Mouse (Mus musculus) heart, postnatal 14 days (tissue): Measurements from ENCODE around the gene Zgpat. TPM values are rescaled to one million over a fixed set of nuclear protein-coding genes. Genes with fewer than 3 reads are reported as not detected.

Source experiments
- DNase-seq, 2 experiments: peaks; one replicate each; pipeline ENCODE4 v3.0.0; 2021 to 2022
- intact Hi-C: fragments of 180-260 bp; cut with DNase I; formaldehyde crosslinking; loops from one replicate; pipeline ENCODE4 v1.15.1; 2025
- total RNA-seq, 2 experiments: library from RNA; stranded (reverse); gene quantifications; 2 replicates each; pipeline ENCODE4 v1.2.3; 2021

Zgpat gene
- total RNA-seq, 2 experiments from 2014 or later, result 21.0 to 21.4 TPM

DNA sequence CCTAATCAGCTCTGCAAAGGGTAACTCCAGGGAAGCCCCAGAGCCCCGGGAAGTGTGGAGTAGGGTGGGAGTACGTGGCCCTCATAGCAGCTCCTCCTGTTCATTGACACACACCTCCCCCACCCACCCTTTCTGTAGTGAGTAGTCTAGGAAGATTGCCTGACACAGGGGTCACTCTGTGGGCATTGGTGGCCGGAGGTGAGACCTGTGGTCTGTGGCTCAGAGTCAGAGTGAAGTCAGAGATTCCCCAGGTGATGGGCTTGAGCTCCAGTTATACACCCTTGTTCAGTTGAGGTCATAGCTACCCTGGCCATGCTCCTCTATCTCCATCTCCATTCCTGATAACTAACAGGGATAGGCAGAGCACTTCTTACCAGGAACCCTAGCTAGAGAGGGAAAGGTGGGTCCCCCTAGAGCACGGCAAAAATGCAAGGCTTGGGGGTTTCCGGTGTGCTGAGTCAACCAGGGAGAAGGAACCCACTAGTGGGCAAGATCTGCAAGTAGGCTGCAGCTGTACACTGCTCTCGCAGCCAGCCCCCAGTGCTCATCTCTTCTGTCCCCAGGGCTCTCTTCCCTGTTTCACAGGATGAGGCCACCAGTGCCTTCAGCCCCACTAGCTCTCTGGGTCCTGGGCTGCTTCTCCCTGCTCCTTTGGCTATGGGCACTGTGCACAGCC is 17.0 kb downstream of the Zgpat start:
- DNase-seq, result no peak
- intact Hi-C loops, result no loop called here

GRCm38 (mm10) chr2:181384463-181384862 is 19.7 kb downstream of the Zgpat start:
- intact Hi-C loops, result no loop called here
- no peak for DNase-seq

DNA sequence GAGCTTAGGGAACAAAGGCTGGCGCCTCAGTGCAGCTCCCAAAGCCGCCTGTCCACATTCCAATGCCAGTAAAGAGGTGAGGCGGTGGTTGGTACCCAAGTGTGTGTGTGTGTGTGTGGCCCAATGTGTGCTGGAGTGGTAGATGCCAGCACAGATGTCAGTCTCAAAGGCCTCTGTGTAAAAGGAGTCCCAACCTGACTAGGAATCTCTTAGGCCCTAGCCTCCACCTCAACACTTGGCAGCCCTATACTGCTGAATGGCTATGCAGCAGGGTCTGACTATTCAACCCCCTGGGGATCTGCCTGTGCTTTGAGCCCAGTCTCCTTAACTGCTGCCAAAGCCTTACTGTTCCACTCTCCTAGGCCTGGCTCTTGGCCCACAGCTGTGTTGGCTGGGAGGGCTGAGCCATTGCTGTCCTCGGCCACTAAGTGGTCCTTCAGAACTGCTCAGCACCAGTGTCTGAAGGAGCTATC is 20.2 kb downstream of the Zgpat start:
- intact Hi-C loops, result no loop called here
- peak; percentile 80 to 83 for DNase-seq

DNA sequence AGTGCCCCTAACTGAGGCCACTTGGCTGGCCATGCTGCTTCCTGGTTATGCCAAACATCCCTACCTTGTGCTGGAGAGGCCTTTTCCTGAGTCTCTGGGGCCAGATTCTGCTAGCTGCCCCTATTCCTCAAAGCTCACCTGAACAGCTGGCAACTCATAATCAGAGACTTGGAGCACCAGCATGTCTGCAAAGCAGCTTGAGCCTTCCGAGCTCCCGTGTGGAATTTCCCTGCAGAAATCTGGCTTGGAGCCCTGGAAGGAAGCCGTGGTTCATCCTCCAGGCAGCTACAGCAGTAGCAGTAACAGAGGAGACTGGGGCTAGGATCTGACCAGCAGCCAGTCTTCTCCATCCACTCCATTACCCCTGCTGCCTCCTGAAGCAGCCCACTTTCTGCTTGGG is 21.2 kb downstream of the Zgpat start:
- intact Hi-C loops, result no loop called here
- DNase-seq, result peak; percentile 64 to 72

DNA sequence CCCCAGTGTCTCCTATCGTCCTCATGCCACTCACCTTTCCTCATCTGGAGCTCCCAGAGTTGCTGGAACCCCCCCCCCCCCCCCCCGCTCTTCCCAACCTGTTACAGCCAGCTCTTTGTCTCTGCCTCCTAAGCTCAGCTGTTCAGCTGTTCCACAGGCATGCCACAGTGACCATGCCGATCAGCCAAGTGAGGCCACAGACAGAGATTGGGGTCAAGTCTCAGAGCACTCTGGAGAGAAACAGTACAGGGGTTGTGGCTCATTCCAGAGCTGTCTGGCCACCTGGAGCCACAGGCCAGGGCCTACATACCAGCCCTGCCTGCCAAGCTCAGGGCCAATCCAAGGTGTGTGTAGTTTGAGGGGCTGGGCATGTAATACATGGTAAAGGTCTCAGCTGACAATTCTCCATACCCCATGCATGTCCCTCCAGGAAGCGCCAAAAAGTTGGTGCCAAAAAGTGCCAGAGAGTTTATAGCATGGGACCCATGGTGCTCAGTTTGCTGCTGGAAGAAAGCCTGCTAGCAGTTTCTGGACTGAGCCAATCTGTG is 22.0 kb downstream of the Zgpat start:
- intact Hi-C loops, result no loop called here
- no peak for DNase-seq

GRCm38 (mm10) chr2:181390136-181390870 is 25.6 kb downstream of the Zgpat start:
- intact Hi-C loops, result loop anchor here (5.0 to 10.0 kb wide), 4 partner anchors 107 to 284 kb away; partner anchors contain the start of genes Sox18, Tpd52l2 and Uckl1
- no peak for DNase-seq

- intact Hi-C loops, result loop anchor here (5.0 to 10.0 kb wide), 4 partner anchors 106 to 284 kb away; partner anchors contain the start of genes Sox18, Tpd52l2 and Uckl1
These were observed 26.3 kb downstream of the Zgpat start for GRCm38 (mm10) chr2:181391022-181391421.

GRCm38 (mm10) chr2:181391541-181391940 is 26.8 kb downstream of the Zgpat start:
- intact Hi-C loops, result loop anchor here (5.0 to 10.0 kb wide), 4 partner anchors 106 to 283 kb away; partner anchors contain the start of genes Sox18, Tpd52l2 and Uckl1
- no peak for DNase-seq

More at GRCm38 (mm10) chr2:181391022-181391421, 26.3 kb downstream of the Zgpat start:
- DNase-seq, result no peak

DNA sequence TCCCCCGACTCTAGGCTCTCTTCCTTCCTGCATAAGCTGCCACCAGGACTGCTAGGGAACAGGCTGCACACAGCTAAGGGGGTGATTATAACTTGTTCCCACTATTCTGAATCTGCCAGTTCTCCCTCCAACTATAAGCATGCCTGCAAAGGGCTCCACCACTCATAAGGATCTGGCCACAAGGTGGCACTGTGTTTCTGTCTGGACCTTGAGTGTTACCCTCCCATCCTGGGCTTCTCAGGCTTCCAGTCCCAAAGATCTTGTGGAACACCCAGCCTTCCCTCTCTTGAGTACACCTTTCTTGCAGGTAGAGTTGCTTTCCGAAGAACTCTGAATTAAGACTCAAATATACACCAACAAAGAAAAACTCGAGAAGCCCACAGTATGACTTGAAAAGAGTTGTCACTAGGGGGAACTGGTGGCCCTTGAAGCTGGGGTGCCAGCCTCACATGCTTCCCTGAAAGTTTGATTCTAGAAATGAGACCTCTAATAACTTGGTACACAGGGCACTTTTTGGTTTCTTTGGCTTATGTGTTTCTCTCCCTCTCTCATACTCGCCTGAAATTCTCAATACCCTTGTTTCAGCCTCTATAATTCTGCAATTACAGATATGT is 28.0 kb downstream of the Zgpat start:
- peak; percentile 87 to 91 for DNase-seq
- intact Hi-C loops, result loop anchor here (2.0 to 10.0 kb wide), 5 partner anchors 105 to 282 kb away; partner anchors contain the start of genes Sox18, Tpd52l2 and Uckl1

DNA sequence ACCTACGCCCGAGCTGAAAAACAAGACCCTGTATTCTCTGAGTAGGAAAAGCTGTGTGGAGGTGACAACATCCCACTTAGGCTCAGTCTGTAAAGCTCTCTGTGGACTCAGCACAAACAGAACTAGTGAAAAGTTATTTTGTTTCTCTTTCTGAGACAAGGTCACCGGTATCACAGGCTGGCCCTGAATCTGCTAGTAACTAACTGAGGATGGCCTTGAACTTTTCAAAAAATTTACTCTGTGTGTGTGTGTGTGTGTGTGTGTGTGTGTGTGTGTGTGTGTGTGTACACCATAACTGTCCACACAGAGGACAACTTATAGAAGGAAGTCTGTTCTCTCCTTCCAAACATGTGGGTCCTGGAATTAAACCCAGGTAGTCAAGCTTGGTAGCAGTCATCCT is 29.4 kb downstream of the Zgpat start:
- intact Hi-C loops, result loop anchor here (5.0 to 10.0 kb wide), 4 partner anchors 103 to 281 kb away; partner anchors contain the start of genes Sox18, Tpd52l2 and Uckl1
- DNase-seq, result no peak

- no peak for DNase-seq
These were observed 32.6 kb downstream of the Zgpat start for GRCm38 (mm10) chr2:181397207-181397761.

DNA sequence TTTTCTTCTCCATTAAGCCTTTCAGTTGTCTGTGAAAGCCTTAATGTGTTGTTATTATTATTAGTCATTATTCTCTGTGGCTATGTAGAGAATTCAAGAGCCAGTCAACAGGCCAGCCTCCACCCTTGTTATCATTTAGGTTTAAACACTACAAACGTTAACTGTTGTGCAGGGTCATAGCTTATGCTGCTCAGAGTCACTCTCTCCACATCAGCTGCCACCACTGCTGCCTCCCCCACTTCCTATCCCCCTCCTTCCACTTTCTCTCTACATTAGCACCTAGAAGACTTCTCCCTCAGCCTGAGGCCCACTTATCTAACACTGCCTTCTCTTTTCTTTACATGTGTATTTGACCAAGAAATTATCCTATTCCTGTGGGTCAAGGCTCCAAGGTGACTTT is 36.8 kb downstream of the Zgpat start:
- no peak for DNase-seq
- intact Hi-C loops, result no loop called here

More at GRCm38 (mm10) chr2:181397207-181397761, 32.6 kb downstream of the Zgpat start:
- intact Hi-C loops, result loop anchor here (10.0 kb wide), 1 partner anchor 278 kb away; the partner anchor contains the start of gene Sox18

DNA sequence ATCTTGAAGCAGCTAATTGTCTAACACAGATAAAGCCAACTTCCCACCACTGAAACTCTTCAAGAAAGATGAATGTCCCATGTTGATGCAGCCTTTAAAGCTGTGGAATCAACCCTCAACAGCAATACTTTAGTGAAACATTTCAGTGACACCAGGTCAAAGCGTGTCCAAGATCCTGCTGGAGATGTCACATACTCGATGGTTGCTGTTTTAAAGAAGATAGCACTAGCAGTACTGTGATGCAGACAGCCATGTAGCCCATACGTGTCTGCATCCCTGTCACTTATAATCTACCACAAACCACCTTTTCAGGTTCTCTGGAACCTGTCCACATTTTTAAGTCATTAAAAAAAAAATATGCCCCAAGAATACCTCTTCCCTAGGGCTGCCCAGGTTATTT is 39.0 kb downstream of the Zgpat start:
- no peak for DNase-seq
- intact Hi-C loops, result no loop called here

DNA sequence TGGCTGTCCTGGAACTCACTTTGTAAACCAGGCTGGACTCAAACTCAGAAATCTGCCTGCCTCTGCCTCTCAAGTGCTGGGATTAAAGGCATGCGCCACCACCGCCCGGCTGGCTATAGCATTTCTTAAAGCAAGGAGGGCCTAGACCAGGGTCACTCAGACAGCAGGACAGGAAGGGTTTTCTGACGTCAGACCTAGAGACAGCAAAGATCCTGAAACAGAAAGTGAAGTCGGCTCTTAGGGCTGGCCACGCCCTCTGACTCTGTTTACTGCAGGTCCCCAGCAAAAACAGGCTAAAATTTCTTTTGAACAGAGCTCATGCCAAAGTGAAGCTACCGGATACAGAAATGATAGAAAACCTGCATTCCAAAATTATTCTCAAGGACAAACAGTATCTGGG is 44.9 kb downstream of the Zgpat start:
- no peak for DNase-seq
- intact Hi-C loops, result loop anchor here (5.0 kb wide), 2 partner anchors 48 to 163 kb away; partner anchors contain the start of gene Zbtb46

DNA sequence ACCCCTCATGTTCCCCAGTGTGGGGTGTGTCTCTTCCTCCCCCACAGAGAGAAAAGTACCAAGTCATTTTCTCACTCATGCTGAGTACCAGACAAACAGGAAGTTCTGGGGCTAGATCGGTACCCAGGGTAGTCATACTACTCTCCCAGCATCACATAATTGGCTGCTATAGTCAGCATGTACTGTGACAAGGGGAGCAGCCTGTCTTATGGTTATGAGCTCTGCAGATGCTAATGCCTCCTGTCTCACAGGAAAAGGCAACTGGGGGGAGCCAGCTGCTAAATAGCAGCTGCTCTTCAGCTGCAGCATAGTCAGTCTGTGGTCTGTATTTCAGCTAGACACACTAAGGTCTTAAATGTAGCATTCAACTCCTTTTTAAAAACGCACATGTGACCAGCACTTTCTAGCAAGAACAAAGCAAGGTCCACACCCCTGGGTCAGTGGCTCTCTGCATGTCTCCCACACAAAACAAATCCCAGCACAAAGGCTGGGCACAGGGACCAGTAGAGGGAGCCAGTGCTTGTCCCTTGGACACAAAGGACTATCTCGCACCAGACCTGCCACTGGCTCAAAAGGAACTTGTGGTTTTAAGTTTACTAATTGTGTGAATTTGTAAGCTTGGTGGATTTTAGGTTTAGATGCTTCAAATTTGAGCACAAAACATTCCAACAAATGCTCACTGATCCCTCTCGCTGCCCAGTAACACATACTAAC is 46.2 kb downstream of the Zgpat start:
- DNase-seq, result peak; percentile 79 to 84
- intact Hi-C loops, result loop anchor here (1.0 to 5.0 kb wide), 3 partner anchors 46 to 161 kb away; partner anchors contain the start of gene Zbtb46

- no peak for DNase-seq
- intact Hi-C loops, result loop anchor here (5.0 kb wide), 2 partner anchors 44 to 159 kb away; partner anchors contain the start of gene Zbtb46
These were observed 48.4 kb downstream of the Zgpat start for GRCm38 (mm10) chr2:181413141-181413540.

GRCm38 (mm10) chr2:181415945-181416344 is 51.2 kb downstream of the Zgpat start:
- DNase-seq, result peak; percentile 59 to 63
- intact Hi-C loops, result no loop called here

DNA sequence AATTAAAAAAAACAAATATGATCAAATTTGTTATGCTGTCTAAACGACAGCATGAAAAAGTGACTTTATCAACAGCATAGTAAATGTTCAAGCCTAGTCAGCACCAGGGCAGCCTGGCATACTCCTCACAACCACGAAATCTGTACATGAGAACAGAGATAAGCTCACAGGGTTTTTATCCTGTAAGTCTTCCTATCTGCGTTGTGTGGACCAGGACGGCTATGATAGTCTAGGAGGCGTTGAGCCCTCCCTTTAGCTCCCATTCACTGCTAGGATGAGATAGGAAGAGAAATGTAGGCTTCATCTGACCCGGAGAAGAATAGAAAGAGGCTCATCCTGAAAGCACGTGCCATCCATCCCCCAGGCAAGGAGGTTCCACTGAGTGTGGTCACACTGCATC is 54.6 kb downstream of the Zgpat start:
- DNase-seq, result no peak
- intact Hi-C loops, result no loop called here

GRCm38 (mm10) chr2:181420426-181420825 is 55.7 kb downstream of the Zgpat start:
- intact Hi-C loops, result no loop called here
- no peak for DNase-seq
